Mouse (Mus musculus) forebrain, embryonic 10.5 days (tissue): ENCODE measurements around the gene Ywhae. TPM values are rescaled to one million over a fixed set of nuclear protein-coding genes. Genes with fewer than 3 reads are reported as not detected.

ENCODE experiments used
- DNase-seq: peaks from one replicate; pipeline ENCODE4 v3.0.0-alpha.2; 2017; ENCODE audit warnings: low spot score; ENCODE audit errors: extremely low spot score
- H3K27ac ChIP-seq: fragments of 300-500 bp; sonication (generic); 2 replicates; pipeline ENCODE4 v1.5.1; 2016; ENCODE audit warnings: mild to moderate bottlenecking
- H3K27me3 ChIP-seq: fragments of 300-500 bp; sonication (generic); 2 replicates; pipeline ENCODE4 v1.6.1; 2016; ENCODE audit warnings: mild to moderate bottlenecking; ENCODE audit not compliant: poor library complexity, severe bottlenecking
- H3K36me3 ChIP-seq: fragments of 300-500 bp; sonication (generic); replicated peaks from 2 replicates; pipeline ENCODE4 v1.6.1; 2016; ENCODE audit warnings: mild to moderate bottlenecking, moderate library complexity
- H3K4me1 ChIP-seq: fragments of 300-500 bp; sonication (generic); 2 replicates; pipeline ENCODE4 v1.6.1; 2016
- H3K4me3 ChIP-seq: fragments of 300-500 bp; sonication (generic); 2 replicates; pipeline ENCODE4 v1.5.1; 2016; ENCODE audit warnings: mild to moderate bottlenecking, moderate library complexity
- H3K9me3 ChIP-seq: fragments of 300-500 bp; sonication (generic); 2 replicates; pipeline ENCODE4 v1.6.1; 2016; ENCODE audit warnings: mild to moderate bottlenecking, moderate library complexity
- WGBS: fragments of 180-500 bp; shearing (Covaris S2); methylation state at CpG from one replicate; pipeline ENCODE4 v1.1.7; 2016; 5-methylcytosine and 5-hydroxymethylcytosine counted together
- polyA plus RNA-seq: library from polyadenylated mRNA; unstranded; fragments of >200 nt; fragmentation: Nextera tagmentation; extraction: Ambion mirVana; gene quantifications from 2 replicates; pipeline ENCODE4 v1.2.1, GENCODE M21; 2016

The Ywhae gene
- polyA plus RNA-seq, 1 experiment from 2014 or later = 1,332 TPM

DNA sequence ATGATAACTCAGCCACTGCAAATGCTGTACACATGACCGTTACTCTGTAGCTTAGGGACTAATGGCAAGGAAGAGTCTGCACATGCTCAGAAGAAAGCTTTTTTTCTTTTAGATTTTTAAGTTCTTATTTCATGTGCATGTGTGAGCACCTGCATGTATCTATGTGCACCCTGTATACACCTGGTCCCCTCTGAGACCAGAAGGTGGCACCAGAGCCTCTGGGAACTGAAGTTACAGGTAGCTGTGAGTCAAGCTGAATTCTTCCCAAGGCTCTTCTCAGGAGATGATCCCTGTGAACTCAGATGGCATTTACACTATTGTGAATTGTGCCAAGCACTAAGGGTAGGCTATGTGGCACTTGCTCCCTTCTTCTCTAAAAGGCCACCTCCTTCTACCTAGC, 43.2 kb downstream of the Ywhae start:
- Histone ChIP-seq H3K27me3 (no peaks in the 10 kb centered on the region; the same call in 1 of the 2 replicates), H3K9me3 (no peaks in the 10 kb centered on the region), H3K36me3 (no peaks in the 10 kb centered on the region), H3K27ac (no peak overlapping the region), H3K4me1 (no peaks in the 10 kb centered on the region), H3K4me3 (no peak overlapping the region)
- DNase-seq = no peak
- 88% methylated on average over 1 of the region's 1 CpGs for WGBS

- Histone ChIP-seq H3K9me3 (no peaks in the 10 kb centered on the region), H3K27ac (no peak overlapping the region), H3K4me1 (no peaks in the 10 kb centered on the region), H3K36me3 (no peaks in the 10 kb centered on the region), H3K4me3 (no peak overlapping the region), H3K27me3 (peaks cover 13% of the 10 kb centered on the region; the same call in 1 of the 2 replicates)
- DNase-seq = peak; percentile 66
- 28% methylated on average over 6 of the region's 6 CpGs for WGBS
Observed at GRCm38 (mm10) chr11:75781919-75782318, 49.2 kb downstream of the Ywhae start.

- H3K27ac ChIP-seq = no peak overlapping the region
- WGBS = 87% methylated on average over 5 of the region's 5 CpGs
- DNase-seq = no peak
Observed at GRCm38 (mm10) chr11:75783799-75784198, 51.1 kb downstream of the Ywhae start.

DNA sequence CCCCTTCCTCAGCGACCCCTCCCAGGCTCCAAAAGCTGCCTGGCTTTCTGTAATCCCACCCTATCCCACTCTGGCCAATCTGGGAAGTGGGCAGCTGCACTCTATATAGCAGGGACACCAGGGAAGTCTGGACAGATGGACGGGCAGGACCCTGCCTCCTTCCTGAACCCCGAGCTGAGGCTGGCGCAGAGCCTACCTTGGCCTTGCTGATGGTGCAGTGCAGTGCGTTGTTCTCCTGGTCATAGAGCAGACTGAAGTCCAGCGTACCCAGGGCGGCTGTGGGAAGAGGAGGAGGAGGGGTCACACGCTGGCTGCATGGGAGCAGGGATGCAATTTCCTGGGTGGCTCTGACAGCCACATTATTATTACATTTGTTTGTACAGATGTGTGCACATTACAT, 53.2 kb downstream of the Ywhae start:
- DNase-seq = no peak
- H3K36me3 ChIP-seq = no peaks in the 10 kb centered on the region
- H3K4me3 ChIP-seq = no peak overlapping the region
- WGBS = 80% methylated on average over 8 of the region's 8 CpGs
- H3K9me3 ChIP-seq = no peaks in the 10 kb centered on the region
- peaks cover 29% of the 10 kb centered on the region; the same call in 1 of the 2 replicates for H3K27me3 ChIP-seq
- no peak overlapping the region for H3K27ac ChIP-seq
- no peaks in the 10 kb centered on the region for H3K4me1 ChIP-seq

More at GRCm38 (mm10) chr11:75783799-75784198, 51.1 kb downstream of the Ywhae start:
- Histone ChIP-seq H3K9me3 (no peaks in the 10 kb centered on the region), H3K36me3 (no peaks in the 10 kb centered on the region), H3K27me3 (peaks cover 21% of the 10 kb centered on the region; the same call in 1 of the 2 replicates), H3K4me3 (no peak overlapping the region), H3K4me1 (no peaks in the 10 kb centered on the region)

DNA sequence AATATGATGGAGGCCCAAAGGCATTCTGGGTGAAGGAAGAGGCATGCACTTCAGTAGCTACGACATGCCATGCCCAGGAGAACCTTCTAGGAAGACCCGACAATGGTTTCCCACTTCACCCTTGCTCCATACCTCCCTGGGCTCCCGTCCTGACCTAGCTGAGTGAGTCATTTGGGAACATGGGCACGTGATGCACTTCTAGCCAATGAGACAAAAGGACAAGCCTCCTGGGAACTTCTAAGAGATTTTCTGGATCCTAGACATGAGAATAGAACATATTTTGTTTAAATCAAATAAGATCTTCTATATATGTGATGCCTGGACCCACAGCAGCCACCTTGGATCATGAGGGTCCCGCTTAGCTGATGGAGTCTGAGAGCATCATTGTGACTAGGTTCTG, 59.9 kb downstream of the Ywhae start:
- peaks cover 25% of the 10 kb centered on the region for H3K4me1 ChIP-seq
- no peak overlapping the region for H3K4me3 ChIP-seq
- 80% methylated on average over 5 of the region's 5 CpGs for WGBS
- H3K36me3 ChIP-seq = no peaks in the 10 kb centered on the region
- H3K27ac ChIP-seq = no peak overlapping the region
- H3K9me3 ChIP-seq = no peaks in the 10 kb centered on the region
- peaks cover 81% of the 10 kb centered on the region for H3K27me3 ChIP-seq
- no peak for DNase-seq

DNA sequence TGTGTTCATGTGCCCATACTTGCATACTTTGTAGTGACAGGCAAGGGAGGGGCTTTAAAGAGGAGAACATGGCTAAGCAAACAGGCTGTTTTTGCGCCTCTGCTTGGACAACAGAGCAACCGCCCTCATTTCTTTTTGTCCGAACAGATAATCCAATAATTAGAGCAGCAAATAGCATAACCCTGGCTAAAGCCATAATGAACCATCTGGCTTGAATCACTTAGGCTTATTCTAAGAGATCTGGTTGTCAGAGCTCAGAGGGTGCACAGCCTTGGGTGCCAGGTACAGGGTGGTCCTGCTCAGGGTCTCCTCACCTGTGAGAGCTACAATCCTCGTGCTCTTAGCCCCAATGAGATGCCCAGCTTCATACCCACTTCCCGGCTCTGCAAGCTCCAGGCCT, 60.7 kb downstream of the Ywhae start:
- no peak overlapping the region for H3K4me3 ChIP-seq
- H3K27ac ChIP-seq = no peak overlapping the region
- no peak for DNase-seq
- peaks cover 25% of the 10 kb centered on the region for H3K4me1 ChIP-seq
- no peaks in the 10 kb centered on the region for H3K36me3 ChIP-seq
- 79% methylated on average over 5 of the region's 5 CpGs for WGBS
- peaks cover 86% of the 10 kb centered on the region for H3K27me3 ChIP-seq
- no peaks in the 10 kb centered on the region for H3K9me3 ChIP-seq

GRCm38 (mm10) chr11:75794602-75795320, 62.1 kb downstream of the Ywhae start:
- DNase-seq = no peak
- Histone ChIP-seq H3K4me3 (peak overlapping the region; percentile 55), H3K27ac (peak overlapping the region; percentile 65; the same call in 1 of the 2 replicates), H3K9me3 (no peaks in the 10 kb centered on the region), H3K4me1 (peaks cover 25% of the 10 kb centered on the region), H3K36me3 (no peaks in the 10 kb centered on the region), H3K27me3 (peaks cover 92% of the 10 kb centered on the region)
- WGBS = 7% methylated on average over 45 of the region's 45 CpGs

GRCm38 (mm10) chr11:75795321-75795636, 62.6 kb downstream of the Ywhae start:
- no peaks in the 10 kb centered on the region for H3K36me3 ChIP-seq
- peaks cover 90% of the 10 kb centered on the region for H3K27me3 ChIP-seq
- peak overlapping the region; percentile 65; the same call in 1 of the 2 replicates for H3K27ac ChIP-seq
- peaks cover 25% of the 10 kb centered on the region for H3K4me1 ChIP-seq
- WGBS = 2% methylated on average over 42 of the region's 42 CpGs
- H3K4me3 ChIP-seq = peak overlapping the region; percentile 55
- no peaks in the 10 kb centered on the region for H3K9me3 ChIP-seq
- no peak for DNase-seq

GRCm38 (mm10) chr11:75796029-75796445, 63.4 kb downstream of the Ywhae start, which contains the start of gene Doc2b:
Gene Doc2b (minus strand): TSS chr11:75796049.
- Histone ChIP-seq H3K4me3 (peak within 1 kb of the TSS; percentile 55), H3K36me3 (no peaks in the 10 kb centered on the region), H3K4me1 (peaks cover 25% of the 10 kb centered on the region)

DNA sequence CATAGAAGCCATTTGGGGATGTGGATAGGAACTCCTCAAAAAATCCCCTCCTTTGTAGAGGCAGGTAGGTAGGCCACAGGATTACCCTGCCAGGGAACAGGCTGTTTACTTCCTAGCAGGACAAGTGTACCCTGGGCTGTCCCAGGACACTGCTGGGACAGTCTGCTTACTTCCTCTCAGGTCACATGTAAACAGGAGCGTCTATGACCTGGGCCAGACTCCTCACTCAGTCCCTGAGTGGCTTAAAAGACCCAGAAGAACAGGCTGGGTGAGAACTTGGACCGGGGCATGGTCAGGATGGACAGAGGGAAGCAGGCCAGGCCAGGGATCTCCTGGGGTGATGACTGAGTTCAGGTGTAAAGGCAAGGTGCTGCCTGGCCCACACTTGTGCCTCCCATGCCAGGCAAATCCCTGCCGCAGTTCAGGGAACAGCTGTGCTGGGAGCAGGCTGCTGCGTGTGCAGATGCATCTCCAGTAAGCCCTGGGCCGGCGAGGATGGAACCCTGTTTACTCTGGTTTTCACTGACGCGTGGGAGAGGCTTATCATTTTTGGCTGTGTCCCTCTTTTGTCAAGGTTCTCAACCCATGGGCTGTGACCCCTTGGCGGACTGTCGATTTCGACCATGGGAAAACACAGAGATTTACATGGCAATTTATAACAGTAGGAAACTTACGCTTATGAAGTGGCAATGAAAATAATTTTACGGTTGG, 64.0 kb downstream of the Ywhae start:
- DNase-seq = no peak
- 77% methylated on average over 13 of the region's 13 CpGs for WGBS
- H3K27ac ChIP-seq = no peak overlapping the region
- no peaks in the 10 kb centered on the region for H3K36me3 ChIP-seq
- no peaks in the 10 kb centered on the region for H3K9me3 ChIP-seq
- peak overlapping the region; percentile 55; the same call in 1 of the 2 replicates for H3K4me3 ChIP-seq
- H3K27me3 ChIP-seq = peaks cover 82% of the 10 kb centered on the region
- peaks cover 25% of the 10 kb centered on the region for H3K4me1 ChIP-seq

More at GRCm38 (mm10) chr11:75796029-75796445, 63.4 kb downstream of the Ywhae start, which contains the start of gene Doc2b:
- DNase-seq = no peak
- WGBS = 4% methylated on average over 37 of the region's 37 CpGs
- peak within 1 kb of the TSS; percentile 65; the same call in 1 of the 2 replicates for H3K27ac ChIP-seq
- no peaks in the 10 kb centered on the region for H3K9me3 ChIP-seq
- H3K27me3 ChIP-seq = peaks cover 89% of the 10 kb centered on the region

DNA sequence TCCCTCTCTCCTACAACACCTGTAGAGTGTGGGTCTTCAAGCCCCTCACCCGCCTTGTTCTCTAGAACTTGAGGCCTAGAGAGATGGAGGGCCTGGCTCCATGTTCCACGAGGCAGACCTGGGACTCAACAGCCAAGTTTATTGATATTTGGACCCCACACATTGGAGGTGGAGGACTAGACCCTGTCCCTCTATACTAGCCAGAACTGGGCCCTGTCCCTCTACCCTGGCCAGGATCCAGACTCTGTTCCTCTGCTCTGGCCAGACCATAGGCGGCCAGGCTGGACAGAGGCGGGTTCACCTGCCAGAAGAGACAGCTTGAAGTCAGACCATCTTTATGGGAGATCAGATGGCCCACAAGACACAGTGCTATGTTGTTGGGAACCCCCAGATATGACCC, 68.7 kb downstream of the Ywhae start:
- Histone ChIP-seq H3K4me3 (no peak overlapping the region), H3K36me3 (no peaks in the 10 kb centered on the region), H3K9me3 (no peaks in the 10 kb centered on the region), H3K27ac (no peak overlapping the region), H3K27me3 (peaks cover 36% of the 10 kb centered on the region), H3K4me1 (peaks cover 3% of the 10 kb centered on the region; the same call in 1 of the 2 replicates)
- DNase-seq = no peak
- 79% methylated on average over 4 of the region's 4 CpGs for WGBS

GRCm38 (mm10) chr11:75801771-75802550, 69.3 kb downstream of the Ywhae start:
- 90% methylated on average over 7 of the region's 7 CpGs for WGBS
- Histone ChIP-seq H3K4me1 (no peaks in the 10 kb centered on the region), H3K9me3 (no peaks in the 10 kb centered on the region), H3K27ac (no peak overlapping the region), H3K4me3 (no peak overlapping the region), H3K27me3 (peaks cover 30% of the 10 kb centered on the region), H3K36me3 (no peaks in the 10 kb centered on the region)
- no peak for DNase-seq
